Mouse (Mus musculus): ENCODE results near the gene Tubb4a. TPM values are rescaled to one million over a fixed set of nuclear protein-coding genes. Genes with fewer than 3 reads are reported as not detected.
"Not testable (repeated sequence)": the region's sequence is repeated elsewhere in the genome, so short reads cannot be mapped to it uniquely, and the experiment has no call there.

Gene Tubb4a
- polyA plus RNA-seq, 1 experiment from 2014 or later, result 7.5 TPM

- peak overlapping the region; percentile 77 for H3K4me2 ChIP-seq (ENCODE audit: low read length)
- H3K9ac ChIP-seq (ENCODE audit: low read length), result no peak overlapping the region
- peak overlapping the region; percentile 16 to 44; a peak in 3 of 4 replicates for H3K4me3 ChIP-seq (ENCODE audit: control insufficient read depth in 1 of 2, insufficient read depth in 1 of 2, low read depth in 1 of 2, low read length in 2 of 2)
- H3K9me3 ChIP-seq (ENCODE audit: control insufficient read depth, low read length), result no peaks in the 10 kb centered on the region
- H3K4me1 ChIP-seq (ENCODE audit: control insufficient read depth in 2 of 2, insufficient read depth in 2 of 2, low read length in 2 of 2), result peaks cover 18 to 28% of the 10 kb centered on the region in 2 experiments; a peak in 3 of 4 replicates
- ATAC-seq (ENCODE audit: insufficient number of reproducible peaks, insufficient read depth, low FRiP score, low read depth), result no peak
- H3K27ac ChIP-seq (replicated peaks in 1 of 2; ENCODE audit: control insufficient read depth in 1 of 2, insufficient read depth in 1 of 2, low read depth in 2 of 2, low read length in 2 of 2), result no peak overlapping the region
- 2% methylated on average over 38 of the region's 39 CpGs for WGBS
- H3K36me3 ChIP-seq (ENCODE audit: control insufficient read depth, insufficient read depth, low read length), result 0 out of 2 replicates have a peak, but pooled peaks cover 2% of the 10 kb centered on the region
- peaks cover 47% of the 10 kb centered on the region for H3K27me3 ChIP-seq (ENCODE audit: control insufficient read depth, insufficient read depth, low read length)
Observed at GRCm38 (mm10) chr17:57062011-57062521, 25.5 kb downstream of the Tubb4a start.

GRCm38 (mm10) chr17:57061069-57061468 lies 26.5 kb downstream of the Tubb4a start:
- peak overlapping the region in 1 of 2 experiments; percentile 69; a peak in 2 of 4 replicates for H3K4me3 ChIP-seq (ENCODE audit: control insufficient read depth in 1 of 2, insufficient read depth in 1 of 2, low read depth in 1 of 2, low read length in 2 of 2)

GRCm38 (mm10) chr17:57060231-57060801 lies 27.3 kb downstream of the Tubb4a start:
- Histone ChIP-seq H3K4me3 (ENCODE audit: control insufficient read depth in 1 of 2, insufficient read depth in 1 of 2, low read depth in 1 of 2, low read length in 2 of 2) (peak overlapping the region; percentile 69 to 80), H3K9me3 (ENCODE audit: control insufficient read depth, low read length) (no peaks in the 10 kb centered on the region), H3K27me3 (ENCODE audit: control insufficient read depth, insufficient read depth, low read length) (peaks cover 42% of the 10 kb centered on the region), H3K36me3 (ENCODE audit: control insufficient read depth, insufficient read depth, low read length) (peaks cover 15% of the 10 kb centered on the region), H3K9ac (ENCODE audit: low read length) (peak overlapping the region; percentile 81), H3K27ac (replicated peaks in 1 of 2; ENCODE audit: control insufficient read depth in 1 of 2, insufficient read depth in 1 of 2, low read depth in 2 of 2, low read length in 2 of 2) (peak overlapping the region; percentile 57 to 69), H3K4me1 (ENCODE audit: control insufficient read depth in 2 of 2, insufficient read depth in 2 of 2, low read length in 2 of 2) (peaks cover 18 to 28% of the 10 kb centered on the region in 2 experiments; a peak in 3 of 4 replicates), H3K4me2 (ENCODE audit: low read length) (peak overlapping the region; percentile 68)
- peak; percentile 85 for ATAC-seq (ENCODE audit: insufficient number of reproducible peaks, insufficient read depth, low FRiP score, low read depth)
- under 1% methylated on average over 44 of the region's 44 CpGs for WGBS

More at GRCm38 (mm10) chr17:57061069-57061468, 26.5 kb downstream of the Tubb4a start:
- Histone ChIP-seq H3K27ac (replicated peaks in 1 of 2; ENCODE audit: control insufficient read depth in 1 of 2, insufficient read depth in 1 of 2, low read depth in 2 of 2, low read length in 2 of 2) (no peak overlapping the region), H3K9ac (ENCODE audit: low read length) (no peak overlapping the region; the same call in 1 of the 2 replicates), H3K4me2 (ENCODE audit: low read length) (peak overlapping the region; percentile 68), H3K4me1 (ENCODE audit: control insufficient read depth in 2 of 2, insufficient read depth in 2 of 2, low read length in 2 of 2) (peaks cover 18 to 28% of the 10 kb centered on the region in 2 experiments; a peak in 3 of 4 replicates), H3K9me3 (ENCODE audit: control insufficient read depth, low read length) (no peaks in the 10 kb centered on the region), H3K27me3 (ENCODE audit: control insufficient read depth, insufficient read depth, low read length) (peaks cover 43% of the 10 kb centered on the region), H3K36me3 (ENCODE audit: control insufficient read depth, insufficient read depth, low read length) (peaks cover 9% of the 10 kb centered on the region; the same call in 1 of the 2 replicates)
- 42% methylated on average over 10 of the region's 10 CpGs for WGBS
- ATAC-seq (ENCODE audit: insufficient number of reproducible peaks, insufficient read depth, low FRiP score, low read depth), result no peak

DNA sequence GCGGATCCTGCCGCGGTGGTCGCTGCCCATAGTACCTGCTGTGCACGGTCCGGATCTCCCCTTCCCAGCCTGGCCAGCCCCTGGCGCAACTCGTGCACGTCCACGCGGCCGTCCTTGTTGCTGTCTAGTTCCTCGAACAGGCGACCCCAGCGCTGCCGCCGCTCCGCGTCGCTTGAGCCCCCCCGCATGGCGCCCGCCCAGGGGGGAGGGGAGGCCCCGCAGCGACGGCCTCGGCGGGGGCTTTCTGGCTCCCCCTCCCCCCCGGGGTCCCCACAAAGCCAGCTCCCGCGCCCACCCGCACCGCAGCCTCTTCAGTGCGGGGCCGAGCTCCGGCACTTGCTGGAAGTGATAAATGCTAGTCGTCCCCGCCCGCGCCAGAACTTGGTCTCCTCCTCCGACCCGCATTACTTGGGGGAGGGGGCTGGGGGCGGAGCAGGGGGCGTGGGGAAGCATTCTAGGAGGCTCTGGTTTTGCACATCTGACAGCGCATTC lies 28.1 kb downstream of the Tubb4a start, which contains the start of gene Slc25a23:
Slc25a23 (minus strand) TSS at position 378 of the 492 bp plus-strand sequence.
- under 1% methylated on average over 31 of the region's 45 CpGs for WGBS
- peak; percentile 57 for ATAC-seq (ENCODE audit: insufficient number of reproducible peaks, insufficient read depth, low FRiP score, low read depth)

GRCm38 (mm10) chr17:57058891-57059485 lies 28.6 kb downstream of the Tubb4a start, which contains the start of gene Crb3:
TSS of gene Crb3 (plus strand) at chr17:57059105.
- Histone ChIP-seq H3K27ac (replicated peaks in 1 of 2; ENCODE audit: control insufficient read depth in 1 of 2, insufficient read depth in 1 of 2, low read depth in 2 of 2, low read length in 2 of 2) (peak within 1 kb of the TSS; percentile 57), H3K9me3 (ENCODE audit: control insufficient read depth, low read length) (no peaks in the 10 kb centered on the region), H3K4me2 (ENCODE audit: low read length) (peak within 1 kb of the TSS; percentile 68), H3K9ac (ENCODE audit: low read length) (peak within 1 kb of the TSS; percentile 81), H3K27me3 (ENCODE audit: control insufficient read depth, insufficient read depth, low read length) (peaks cover 29% of the 10 kb centered on the region), H3K4me1 (ENCODE audit: control insufficient read depth in 2 of 2, insufficient read depth in 2 of 2, low read length in 2 of 2) (peaks cover 18 to 28% of the 10 kb centered on the region in 2 experiments; a peak in 3 of 4 replicates), H3K36me3 (ENCODE audit: control insufficient read depth, insufficient read depth, low read length) (peaks cover 28% of the 10 kb centered on the region), H3K4me3 (ENCODE audit: control insufficient read depth in 1 of 2, insufficient read depth in 1 of 2, low read depth in 1 of 2, low read length in 2 of 2) (peak within 1 kb of the TSS; percentile 69 to 80)
- no peak; the same call in 1 of the 2 replicates for ATAC-seq (ENCODE audit: insufficient number of reproducible peaks, insufficient read depth, low FRiP score, low read depth)
- 7% methylated on average over 8 of the region's 22 CpGs for WGBS

More for the DNA sequence above, 28.1 kb downstream of the Tubb4a start, which contains the start of gene Slc25a23:
- Histone ChIP-seq H3K4me2 (ENCODE audit: low read length) (peak within 1 kb of the TSS; percentile 68), H3K27me3 (ENCODE audit: control insufficient read depth, insufficient read depth, low read length) (peaks cover 34% of the 10 kb centered on the region), H3K9me3 (ENCODE audit: control insufficient read depth, low read length) (no peaks in the 10 kb centered on the region), H3K4me1 (ENCODE audit: control insufficient read depth in 2 of 2, insufficient read depth in 2 of 2, low read length in 2 of 2) (peaks cover 18 to 28% of the 10 kb centered on the region in 2 experiments; a peak in 3 of 4 replicates), H3K36me3 (ENCODE audit: control insufficient read depth, insufficient read depth, low read length) (peaks cover 22% of the 10 kb centered on the region), H3K9ac (ENCODE audit: low read length) (peak within 1 kb of the TSS; percentile 81), H3K4me3 (ENCODE audit: control insufficient read depth in 1 of 2, insufficient read depth in 1 of 2, low read depth in 1 of 2, low read length in 2 of 2) (peak within 1 kb of the TSS; percentile 69 to 80), H3K27ac (replicated peaks in 1 of 2; ENCODE audit: control insufficient read depth in 1 of 2, insufficient read depth in 1 of 2, low read depth in 2 of 2, low read length in 2 of 2) (peak within 1 kb of the TSS; percentile 57 to 69)

DNA sequence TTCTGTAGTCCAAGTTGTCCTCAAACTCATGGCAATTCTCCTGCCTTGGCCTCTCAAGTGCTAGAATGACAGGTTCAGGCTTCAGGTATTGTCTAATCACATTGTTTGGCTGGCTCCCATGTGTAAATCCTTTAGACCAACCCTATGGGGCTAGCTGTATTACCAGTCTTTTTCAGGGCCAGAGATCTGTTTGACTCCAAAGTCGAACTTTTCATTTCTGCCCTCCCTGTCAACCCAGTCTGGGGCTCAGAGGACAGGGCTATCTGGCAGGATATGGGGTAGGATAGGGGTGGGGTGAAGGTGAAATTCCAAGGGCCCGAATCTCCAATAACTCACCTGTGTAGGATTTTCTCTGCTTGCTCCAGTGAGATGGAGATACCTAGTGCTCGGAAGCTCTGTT lies 31.3 kb downstream of the Tubb4a start:
- Histone ChIP-seq H3K9me3 (ENCODE audit: control insufficient read depth, low read length) (no peaks in the 10 kb centered on the region), H3K4me2 (ENCODE audit: low read length) (no peak overlapping the region), H3K36me3 (ENCODE audit: control insufficient read depth, insufficient read depth, low read length) (peaks cover 55% of the 10 kb centered on the region), H3K9ac (ENCODE audit: low read length) (no peak overlapping the region), H3K4me1 (ENCODE audit: control insufficient read depth in 2 of 2, insufficient read depth in 2 of 2, low read length in 2 of 2) (peaks cover 9 to 19% of the 10 kb centered on the region in 2 experiments; a peak in 3 of 4 replicates), H3K27ac (replicated peaks in 1 of 2; ENCODE audit: control insufficient read depth in 1 of 2, insufficient read depth in 1 of 2, low read depth in 2 of 2, low read length in 2 of 2) (no peak overlapping the region), H3K27me3 (ENCODE audit: control insufficient read depth, insufficient read depth, low read length) (peaks cover 5% of the 10 kb centered on the region), H3K4me3 (ENCODE audit: control insufficient read depth in 1 of 2, insufficient read depth in 1 of 2, low read depth in 1 of 2, low read length in 2 of 2) (no peak overlapping the region)
- ATAC-seq (ENCODE audit: insufficient number of reproducible peaks, insufficient read depth, low FRiP score, low read depth), result no peak
- 85% methylated on average over 3 of the region's 3 CpGs for WGBS

- not testable (repeated sequence) for H3K27ac ChIP-seq (replicated peaks in 1 of 2; ENCODE audit: control insufficient read depth in 1 of 2, insufficient read depth in 1 of 2, low read depth in 2 of 2, low read length in 2 of 2); ATAC-seq (ENCODE audit: insufficient number of reproducible peaks, insufficient read depth, low FRiP score, low read depth); H3K9me3 ChIP-seq (ENCODE audit: control insufficient read depth, low read length); H3K27me3 ChIP-seq (ENCODE audit: control insufficient read depth, insufficient read depth, low read length); H3K4me2 ChIP-seq (ENCODE audit: low read length); H3K4me3 ChIP-seq (ENCODE audit: control insufficient read depth in 1 of 2, insufficient read depth in 1 of 2, low read depth in 1 of 2, low read length in 2 of 2); H3K4me1 ChIP-seq (ENCODE audit: control insufficient read depth in 2 of 2, insufficient read depth in 2 of 2, low read length in 2 of 2); H3K9ac ChIP-seq (ENCODE audit: low read length)
- WGBS, result 80% methylated on average over 4 of the region's 4 CpGs
- peaks cover 74% of the 10 kb centered on the region for H3K36me3 ChIP-seq (ENCODE audit: control insufficient read depth, insufficient read depth, low read length)
Observed at GRCm38 (mm10) chr17:57051679-57052078, 35.9 kb downstream of the Tubb4a start.
